Mouse (Mus musculus): ENCODE results near the gene Bcan. TPM values are rescaled to one million over a fixed set of nuclear protein-coding genes. Genes with fewer than 3 reads are reported as not detected.

Bcan gene
- total RNA-seq, 1 experiment, result 1.4 TPM

GRCm38 (mm10) chr3:87958967-87959366 lies 41.1 kb downstream of the Bcan start:
- Histone ChIP-seq H3K9me3 (ENCODE audit: control insufficient read depth, insufficient read depth, low read depth, low read length) (no peaks in the 10 kb centered on the region), H3K4me1 (ENCODE audit: control insufficient read depth in 2 of 2, insufficient read depth in 2 of 2, low read length in 2 of 2, poor library complexity in 1 of 2) (peaks cover 4 to 6% of the 10 kb centered on the region in 2 experiments; a peak in 2 of 4 replicates), H3K27ac (ENCODE audit: insufficient read depth, low read depth, low read length, poor library complexity, severe bottlenecking) (no peak overlapping the region), H3K4me3 (ENCODE audit: insufficient read depth in 1 of 2, low read depth in 1 of 2, low read length in 2 of 2, poor library complexity in 1 of 2, severe bottlenecking in 1 of 2) (no peak overlapping the region), H3K9ac (ENCODE audit: insufficient read depth, low read depth, low read length, poor library complexity, severe bottlenecking) (no peak overlapping the region), H3K36me3 (ENCODE audit: control insufficient read depth, insufficient read depth, low read length, poor library complexity, severe bottlenecking) (no peaks in the 10 kb centered on the region)
- DNase-seq (ENCODE audit: low read depth, low spot score), result no peak
- in situ Hi-C loops (cut with MboI; ENCODE audit: low sequenced_read_pairs in 2 of 2, unreplicated experiment in 2 of 2), result no loop called here
- TF ChIP-seq MAFK (IDR thresholded peaks at IDR 0.05; ENCODE audit: insufficient read depth, low read depth, low read length) (no peak), HCFC1 (IDR thresholded peaks at IDR 0.05; ENCODE audit: borderline replicate concordance, insufficient read depth, low read length) (no peak), CHD2 (IDR thresholded peaks at IDR 0.05; ENCODE audit: low read depth, low read length) (no peak), ZNF384 (IDR thresholded peaks at IDR 0.05; ENCODE audit: low read depth, low read length) (no peak), ZC3H11A (IDR thresholded peaks at IDR 0.05; ENCODE audit: borderline replicate concordance, low read depth, low read length) (no peak)

- no peaks in the 10 kb centered on the region for H3K9me3 ChIP-seq (ENCODE audit: control insufficient read depth, insufficient read depth, low read depth, low read length)
- DNase-seq (ENCODE audit: low read depth, low spot score), result no peak
- H3K9ac ChIP-seq (ENCODE audit: insufficient read depth, low read depth, low read length, poor library complexity, severe bottlenecking), result no peak overlapping the region
- in situ Hi-C loops (cut with MboI; ENCODE audit: low sequenced_read_pairs in 2 of 2, unreplicated experiment in 2 of 2), result no loop called here
- no peak overlapping the region for H3K4me3 ChIP-seq (ENCODE audit: insufficient read depth in 1 of 2, low read depth in 1 of 2, low read length in 2 of 2, poor library complexity in 1 of 2, severe bottlenecking in 1 of 2)
- H3K4me1 ChIP-seq (ENCODE audit: control insufficient read depth in 2 of 2, insufficient read depth in 2 of 2, low read length in 2 of 2, poor library complexity in 1 of 2), result peaks cover 4 to 6% of the 10 kb centered on the region in 2 experiments; a peak in 2 of 4 replicates
- no peaks in the 10 kb centered on the region for H3K36me3 ChIP-seq (ENCODE audit: control insufficient read depth, insufficient read depth, low read length, poor library complexity, severe bottlenecking)
- TF ChIP-seq MAFK (IDR thresholded peaks at IDR 0.05; ENCODE audit: insufficient read depth, low read depth, low read length) (no peak), HCFC1 (IDR thresholded peaks at IDR 0.05; ENCODE audit: borderline replicate concordance, insufficient read depth, low read length) (no peak), CHD2 (IDR thresholded peaks at IDR 0.05; ENCODE audit: low read depth, low read length) (no peak), ZNF384 (IDR thresholded peaks at IDR 0.05; ENCODE audit: low read depth, low read length) (no peak), ZC3H11A (IDR thresholded peaks at IDR 0.05; ENCODE audit: borderline replicate concordance, low read depth, low read length) (no peak)
- H3K27ac ChIP-seq (ENCODE audit: insufficient read depth, low read depth, low read length, poor library complexity, severe bottlenecking), result no peak overlapping the region
Measured at GRCm38 (mm10) chr3:87958476-87958875, 41.6 kb downstream of the Bcan start.

GRCm38 (mm10) chr3:87958056-87958455 lies 42.0 kb downstream of the Bcan start:
- in situ Hi-C loops (cut with MboI; ENCODE audit: low sequenced_read_pairs in 2 of 2, unreplicated experiment in 2 of 2), result no loop called here
- no peak for DNase-seq (ENCODE audit: low read depth, low spot score)
- Histone ChIP-seq H3K9me3 (ENCODE audit: control insufficient read depth, insufficient read depth, low read depth, low read length) (no peaks in the 10 kb centered on the region), H3K27ac (ENCODE audit: insufficient read depth, low read depth, low read length, poor library complexity, severe bottlenecking) (no peak overlapping the region), H3K4me1 (ENCODE audit: control insufficient read depth in 2 of 2, insufficient read depth in 2 of 2, low read length in 2 of 2, poor library complexity in 1 of 2) (peaks cover 4 to 6% of the 10 kb centered on the region in 2 experiments; a peak in 2 of 4 replicates), H3K4me3 (ENCODE audit: insufficient read depth in 1 of 2, low read depth in 1 of 2, low read length in 2 of 2, poor library complexity in 1 of 2, severe bottlenecking in 1 of 2) (no peak overlapping the region), H3K9ac (ENCODE audit: insufficient read depth, low read depth, low read length, poor library complexity, severe bottlenecking) (no peak overlapping the region), H3K36me3 (ENCODE audit: control insufficient read depth, insufficient read depth, low read length, poor library complexity, severe bottlenecking) (no peaks in the 10 kb centered on the region)
- no peak for TF ChIP-seq ZNF384 (IDR thresholded peaks at IDR 0.05; ENCODE audit: low read depth, low read length)
- no peak for TF ChIP-seq MAFK (IDR thresholded peaks at IDR 0.05; ENCODE audit: insufficient read depth, low read depth, low read length)
- TF ChIP-seq ZC3H11A (IDR thresholded peaks at IDR 0.05; ENCODE audit: borderline replicate concordance, low read depth, low read length), result no peak
- TF ChIP-seq CHD2 (IDR thresholded peaks at IDR 0.05; ENCODE audit: low read depth, low read length), result no peak
- TF ChIP-seq HCFC1 (IDR thresholded peaks at IDR 0.05; ENCODE audit: borderline replicate concordance, insufficient read depth, low read length), result no peak

GRCm38 (mm10) chr3:87952440-87952839 lies 47.6 kb downstream of the Bcan start:
- H3K4me1 ChIP-seq (ENCODE audit: control insufficient read depth in 2 of 2, insufficient read depth in 2 of 2, low read length in 2 of 2, poor library complexity in 1 of 2), result peaks cover 9 to 28% of the 10 kb centered on the region in 2 experiments
- no peak for TF ChIP-seq CHD2 (IDR thresholded peaks at IDR 0.05; ENCODE audit: low read depth, low read length)
- TF ChIP-seq MAFK (IDR thresholded peaks at IDR 0.05; ENCODE audit: insufficient read depth, low read depth, low read length), result no peak
- no peak for TF ChIP-seq ZNF384 (IDR thresholded peaks at IDR 0.05; ENCODE audit: low read depth, low read length)
- TF ChIP-seq ZC3H11A (IDR thresholded peaks at IDR 0.05; ENCODE audit: borderline replicate concordance, low read depth, low read length), result no peak
- no peak for TF ChIP-seq HCFC1 (IDR thresholded peaks at IDR 0.05; ENCODE audit: borderline replicate concordance, insufficient read depth, low read length)
- H3K9me3 ChIP-seq (ENCODE audit: control insufficient read depth, insufficient read depth, low read depth, low read length), result no peaks in the 10 kb centered on the region
- H3K36me3 ChIP-seq (ENCODE audit: control insufficient read depth, insufficient read depth, low read length, poor library complexity, severe bottlenecking), result no peaks in the 10 kb centered on the region
- H3K4me3 ChIP-seq (ENCODE audit: insufficient read depth in 1 of 2, low read depth in 1 of 2, low read length in 2 of 2, poor library complexity in 1 of 2, severe bottlenecking in 1 of 2), result peak overlapping the region in 1 of 2 experiments; percentile 16; a peak in 2 of 4 replicates
- H3K27ac ChIP-seq (ENCODE audit: insufficient read depth, low read depth, low read length, poor library complexity, severe bottlenecking), result no peak overlapping the region
- in situ Hi-C loops (cut with MboI; ENCODE audit: low sequenced_read_pairs in 2 of 2, unreplicated experiment in 2 of 2), result no loop called here
- DNase-seq (ENCODE audit: low read depth, low spot score), result no peak
- H3K9ac ChIP-seq (ENCODE audit: insufficient read depth, low read depth, low read length, poor library complexity, severe bottlenecking), result no peak overlapping the region

Measured in ES-E14 (cell line).